Mouse (Mus musculus): ENCODE data around the gene Nav1. TPM values are rescaled to one million over a fixed set of nuclear protein-coding genes. Genes with fewer than 3 reads are reported as not detected.

Gene Nav1
- polyA plus RNA-seq, 1 experiment from 2014 or later: 23.7 TPM

GRCm38 (mm10) chr1:135524518-135524860 is 82.6 kb downstream of the Nav1 start:
- no peak for ATAC-seq (ENCODE audit: low FRiP score, low TSS enrichment)
- Histone ChIP-seq H3K4me2 (replicated peaks; ENCODE audit: low read depth, low read length) (no peak overlapping the region), H3K27ac (ENCODE audit: low read depth, low read length) (no peak overlapping the region), H3K4me1 (ENCODE audit: control insufficient read depth, insufficient read depth, low read length) (peaks cover 10% of the 10 kb centered on the region; the same call in 1 of the 2 replicates), H3K9me3 (ENCODE audit: control insufficient read depth, low read length) (no peaks in the 10 kb centered on the region), H3K36me3 (ENCODE audit: control insufficient read depth, insufficient read depth, low read length) (0 out of 2 replicates have a peak, but pooled peaks cover 2% of the 10 kb centered on the region), H3K9ac (ENCODE audit: low read depth, low read length) (no peak overlapping the region), H3K27me3 (ENCODE audit: control insufficient read depth, insufficient read depth, low read length) (no peaks in the 10 kb centered on the region), H3K4me3 (ENCODE audit: low read length) (no peak overlapping the region)
- 57% methylated on average over 4 of the region's 4 CpGs for WGBS

- 49% methylated on average over 12 of the region's 12 CpGs for WGBS
- Histone ChIP-seq H3K36me3 (ENCODE audit: control insufficient read depth, insufficient read depth, low read length) (0 out of 2 replicates have a peak, but pooled peaks cover 2% of the 10 kb centered on the region), H3K27ac (ENCODE audit: low read depth, low read length) (peak overlapping the region; percentile 65; the same call in 1 of the 2 replicates), H3K4me2 (replicated peaks; ENCODE audit: low read depth, low read length) (no peak overlapping the region), H3K4me3 (ENCODE audit: low read length) (no peak overlapping the region), H3K4me1 (ENCODE audit: control insufficient read depth, insufficient read depth, low read length) (peaks cover 10% of the 10 kb centered on the region; the same call in 1 of the 2 replicates), H3K9me3 (ENCODE audit: control insufficient read depth, low read length) (no peaks in the 10 kb centered on the region), H3K9ac (ENCODE audit: low read depth, low read length) (no peak overlapping the region), H3K27me3 (ENCODE audit: control insufficient read depth, insufficient read depth, low read length) (no peaks in the 10 kb centered on the region)
- ATAC-seq (ENCODE audit: low FRiP score, low TSS enrichment): peak; percentile 59; the same call in 1 of the 2 replicates
Observed at GRCm38 (mm10) chr1:135523780-135524517, 83.1 kb downstream of the Nav1 start.

- peak overlapping the region; percentile 65; the same call in 1 of the 2 replicates for H3K27ac ChIP-seq (ENCODE audit: low read depth, low read length)
- H3K36me3 ChIP-seq (ENCODE audit: control insufficient read depth, insufficient read depth, low read length): 0 out of 2 replicates have a peak, but pooled peaks cover 2% of the 10 kb centered on the region
Observed at GRCm38 (mm10) chr1:135523344-135523743, 83.8 kb downstream of the Nav1 start.

GRCm38 (mm10) chr1:135520550-135521168 is 86.4 kb downstream of the Nav1 start:
- ATAC-seq (ENCODE audit: low FRiP score, low TSS enrichment): no peak
- Histone ChIP-seq H3K4me2 (replicated peaks; ENCODE audit: low read depth, low read length) (no peak overlapping the region), H3K4me1 (ENCODE audit: control insufficient read depth, insufficient read depth, low read length) (peaks cover 20% of the 10 kb centered on the region), H3K27me3 (ENCODE audit: control insufficient read depth, insufficient read depth, low read length) (no peaks in the 10 kb centered on the region), H3K27ac (ENCODE audit: low read depth, low read length) (no peak overlapping the region), H3K36me3 (ENCODE audit: control insufficient read depth, insufficient read depth, low read length) (no peaks in the 10 kb centered on the region), H3K4me3 (ENCODE audit: low read length) (no peak overlapping the region), H3K9ac (ENCODE audit: low read depth, low read length) (no peak overlapping the region), H3K9me3 (ENCODE audit: control insufficient read depth, low read length) (no peaks in the 10 kb centered on the region)
- WGBS: 83% methylated on average over 13 of the region's 13 CpGs

More at GRCm38 (mm10) chr1:135523344-135523743, 83.8 kb downstream of the Nav1 start:
- Histone ChIP-seq H3K27me3 (ENCODE audit: control insufficient read depth, insufficient read depth, low read length) (no peaks in the 10 kb centered on the region), H3K9ac (ENCODE audit: low read depth, low read length) (no peak overlapping the region), H3K4me1 (ENCODE audit: control insufficient read depth, insufficient read depth, low read length) (peaks cover 10% of the 10 kb centered on the region; the same call in 1 of the 2 replicates), H3K4me2 (replicated peaks; ENCODE audit: low read depth, low read length) (no peak overlapping the region), H3K9me3 (ENCODE audit: control insufficient read depth, low read length) (no peaks in the 10 kb centered on the region), H3K4me3 (ENCODE audit: low read length) (no peak overlapping the region)
- ATAC-seq (ENCODE audit: low FRiP score, low TSS enrichment): 0 out of 2 replicates have a peak, but pooled peaks have one; percentile 37
- 83% methylated on average over 2 of the region's 2 CpGs for WGBS

GRCm38 (mm10) chr1:135518661-135519060 is 88.4 kb downstream of the Nav1 start:
- ATAC-seq (ENCODE audit: low FRiP score, low TSS enrichment): no peak
- WGBS: 30% methylated on average over 5 of the region's 5 CpGs
- H3K9ac ChIP-seq (ENCODE audit: low read depth, low read length): no peak overlapping the region
- no peaks in the 10 kb centered on the region for H3K9me3 ChIP-seq (ENCODE audit: control insufficient read depth, low read length)
- H3K27me3 ChIP-seq (ENCODE audit: control insufficient read depth, insufficient read depth, low read length): no peaks in the 10 kb centered on the region
- H3K4me2 ChIP-seq (replicated peaks; ENCODE audit: low read depth, low read length): no peak overlapping the region
- no peak overlapping the region for H3K4me3 ChIP-seq (ENCODE audit: low read length)
- peaks cover 22% of the 10 kb centered on the region for H3K4me1 ChIP-seq (ENCODE audit: control insufficient read depth, insufficient read depth, low read length)
- no peaks in the 10 kb centered on the region for H3K36me3 ChIP-seq (ENCODE audit: control insufficient read depth, insufficient read depth, low read length)
- H3K27ac ChIP-seq (ENCODE audit: low read depth, low read length): no peak overlapping the region

GRCm38 (mm10) chr1:135517469-135517868 is 89.6 kb downstream of the Nav1 start:
- Histone ChIP-seq H3K4me1 (ENCODE audit: control insufficient read depth, insufficient read depth, low read length) (peaks cover 21% of the 10 kb centered on the region), H3K4me2 (replicated peaks; ENCODE audit: low read depth, low read length) (no peak overlapping the region), H3K4me3 (ENCODE audit: low read length) (no peak overlapping the region), H3K27me3 (ENCODE audit: control insufficient read depth, insufficient read depth, low read length) (no peaks in the 10 kb centered on the region), H3K36me3 (ENCODE audit: control insufficient read depth, insufficient read depth, low read length) (no peaks in the 10 kb centered on the region), H3K27ac (ENCODE audit: low read depth, low read length) (no peak overlapping the region), H3K9ac (ENCODE audit: low read depth, low read length) (no peak overlapping the region), H3K9me3 (ENCODE audit: control insufficient read depth, low read length) (no peaks in the 10 kb centered on the region)
- WGBS: 85% methylated on average over 6 of the region's 6 CpGs
- no peak for ATAC-seq (ENCODE audit: low FRiP score, low TSS enrichment)

GRCm38 (mm10) chr1:135516511-135517305 is 90.4 kb downstream of the Nav1 start:
- no peak overlapping the region for H3K4me2 ChIP-seq (replicated peaks; ENCODE audit: low read depth, low read length)
- no peak for ATAC-seq (ENCODE audit: low FRiP score, low TSS enrichment)
- 73% methylated on average over 10 of the region's 10 CpGs for WGBS
- peaks cover 21% of the 10 kb centered on the region for H3K4me1 ChIP-seq (ENCODE audit: control insufficient read depth, insufficient read depth, low read length)
- H3K27me3 ChIP-seq (ENCODE audit: control insufficient read depth, insufficient read depth, low read length): no peaks in the 10 kb centered on the region
- H3K9ac ChIP-seq (ENCODE audit: low read depth, low read length): no peak overlapping the region
- no peaks in the 10 kb centered on the region for H3K9me3 ChIP-seq (ENCODE audit: control insufficient read depth, low read length)
- H3K27ac ChIP-seq (ENCODE audit: low read depth, low read length): no peak overlapping the region
- no peak overlapping the region for H3K4me3 ChIP-seq (ENCODE audit: low read length)
- no peaks in the 10 kb centered on the region for H3K36me3 ChIP-seq (ENCODE audit: control insufficient read depth, insufficient read depth, low read length)

GRCm38 (mm10) chr1:135515633-135516238 is 91.4 kb downstream of the Nav1 start:
- no peak overlapping the region for H3K27ac ChIP-seq (ENCODE audit: low read depth, low read length)
- H3K9ac ChIP-seq (ENCODE audit: low read depth, low read length): no peak overlapping the region
- H3K36me3 ChIP-seq (ENCODE audit: control insufficient read depth, insufficient read depth, low read length): no peaks in the 10 kb centered on the region
- WGBS: 45% methylated on average over 12 of the region's 12 CpGs
- no peaks in the 10 kb centered on the region for H3K9me3 ChIP-seq (ENCODE audit: control insufficient read depth, low read length)
- peaks cover 24% of the 10 kb centered on the region for H3K4me1 ChIP-seq (ENCODE audit: control insufficient read depth, insufficient read depth, low read length)
- no peak overlapping the region for H3K4me2 ChIP-seq (replicated peaks; ENCODE audit: low read depth, low read length)
- no peaks in the 10 kb centered on the region for H3K27me3 ChIP-seq (ENCODE audit: control insufficient read depth, insufficient read depth, low read length)
- no peak; the same call in 1 of the 2 replicates for ATAC-seq (ENCODE audit: low FRiP score, low TSS enrichment)
- H3K4me3 ChIP-seq (ENCODE audit: low read length): no peak overlapping the region
